Mouse (Mus musculus): ENCODE results near the gene Banp.

- TF ChIP-seq CTCF (IDR thresholded peaks at IDR 0.05; ENCODE audit: low read depth) (no peak), EP300 (IDR thresholded peaks at IDR 0.05; ENCODE audit: low read depth) (no peak)
Observed at GRCm38 (mm10) chr8:121948321-121949145, 1.0 kb upstream of the Banp start.

Measured in heart, postnatal 0 days (tissue).